Comparison of ENCODE assay signal across 33 mouse cellular contexts in genomic region chr1:161139496-161139895, GRCm38 (mm10). TPM values are rescaled to one million over a fixed set of nuclear protein-coding genes. Genes with fewer than 3 reads are reported as not detected.
DNase-seq lines count a peak whose midpoint lies in the region; ATAC-seq and TF ChIP-seq lines count a peak whose summit lies in the region.
"Had no signal": no experiment of that assay in that cellular context is flagged by ENCODE, and none has a peak within 500 bp of the region (broad histone marks: within the 10 kb centered on the region; RNA-seq: fewer than 3 reads in every experiment).

No protein-coding gene starts in this region.

- no peaks in the 10 kb centered on the region for H3K79me2 ChIP-seq in MEL (ENCODE audit: control insufficient read depth, insufficient read depth, low read length, poor library complexity)

- no peak overlapping the region for H3K27ac ChIP-seq in MEL (ENCODE audit: control insufficient read depth, low read depth, low read length)
- H3K27ac ChIP-seq: forebrain, embryonic 13.5 days; hindbrain, embryonic 13.5 days; left cerebral cortex, adult 2 months; limb, embryonic 13.5 days; liver, embryonic 13.5 days; lung, embryonic 15.5 days; midbrain, embryonic 13.5 days had no signal

- no peak for TF ChIP-seq RAD21 in MEL (IDR thresholded peaks at IDR 0.05; ENCODE audit: low read depth, low read length)

- peak; percentile 6 for DNase-seq in lung, postnatal 36 days
- DNase-seq in lung, adult 18-20 months, result no peak
- DNase-seq in MEL (ENCODE audit: low read depth, low spot score), result peak; percentile 37
- no peak for DNase-seq in adrenal gland, postnatal 36 days
- DNase-seq in cerebellum, postnatal 25 days, result no peak
- DNase-seq in layer of hippocampus, adult 11-12 months (ENCODE audit: low spot score), result no peak
- DNase-seq: adrenal gland, postnatal 14 days; cerebellum, adult 11-12 months; cerebellum, adult 9-11 months; gastrocnemius, postnatal 14 days; heart, adult 18-20 months; heart, postnatal 4 days; kidney, postnatal 14 days; liver, embryonic 13.5 days; retina, postnatal 1 day; right cerebral cortex, postnatal 25 days; thymus, adult 2 months; thymus, postnatal 4 days had no signal

- TF ChIP-seq EP300 in MEL (IDR thresholded peaks at IDR 0.05; ENCODE audit: low read depth in 1 of 2, low read length in 2 of 2), result no peak

- TF ChIP-seq POLR2A in MEL (IDR thresholded peaks at IDR 0.05; ENCODE audit: control insufficient read depth in 1 of 2, insufficient read depth in 1 of 2, low read depth in 1 of 2, low read length in 2 of 2, poor library complexity in 1 of 2), result no peak

- H3K27me3 ChIP-seq in MEL (ENCODE audit: control insufficient read depth in 1 of 2, insufficient read depth in 2 of 2, low read length in 2 of 2), result no peaks in the 10 kb centered on the region; a peak in 2 of 4 replicates
- H3K27me3 ChIP-seq: hindbrain, embryonic 13.5 days; limb, embryonic 13.5 days; midbrain, embryonic 13.5 days had no signal

- H3K4me3 ChIP-seq in MEL (ENCODE audit: control insufficient read depth in 1 of 2, insufficient read depth in 1 of 2, low read depth in 2 of 2, low read length in 2 of 2), result no peak overlapping the region
- H3K4me3 ChIP-seq: forebrain, embryonic 13.5 days; hindbrain, embryonic 13.5 days; left cerebral cortex, adult 2 months; limb, embryonic 13.5 days; liver, embryonic 13.5 days; lung, embryonic 15.5 days; midbrain, embryonic 13.5 days had no signal

- peak; percentile 89 for ATAC-seq in megakaryocyte progenitor cell, adult 5-6 weeks (replicated peaks; ENCODE audit: poor library complexity)
- ATAC-seq: forebrain, embryonic 13.5 days; midbrain, embryonic 13.5 days had no signal

- no peak for TF ChIP-seq CTCF in MEL (IDR thresholded peaks at IDR 0.05 in 2 of 3, conservative IDR thresholded peaks at IDR 0.05 in 1 of 3; ENCODE audit: control insufficient read depth in 1 of 3, insufficient read depth in 1 of 3, low read depth in 2 of 3, low read length in 3 of 3, poor library complexity in 1 of 3, severe bottlenecking in 1 of 3)

- peaks cover 0 to 2% of the 10 kb centered on the region in 2 experiments; a peak in 1 of 4 replicates for H3K36me3 ChIP-seq in MEL (ENCODE audit: control insufficient read depth in 1 of 2, insufficient read depth in 2 of 2, low read length in 2 of 2)
- H3K36me3 ChIP-seq: G1E; hindbrain, embryonic 13.5 days; limb, embryonic 13.5 days; liver, embryonic 13.5 days; lung, embryonic 15.5 days; midbrain, embryonic 13.5 days had no signal

- no peaks in the 10 kb centered on the region for H3K9me3 ChIP-seq in MEL (replicated peaks; ENCODE audit: insufficient read depth, low read length)
- H3K9me3 ChIP-seq: forebrain, embryonic 13.5 days; G1E; hindbrain, embryonic 13.5 days; limb, embryonic 13.5 days; liver, embryonic 13.5 days; lung, embryonic 15.5 days; midbrain, embryonic 13.5 days had no signal

- 0 out of 4 replicates have a peak, but pooled peaks cover 0 to 2% of the 10 kb centered on the region in 2 experiments for H3K4me1 ChIP-seq in MEL (ENCODE audit: control insufficient read depth in 1 of 2, insufficient read depth in 2 of 2, low read length in 2 of 2)
- H3K4me1 ChIP-seq: forebrain, embryonic 13.5 days; limb, embryonic 13.5 days had no signal

- H3K9ac ChIP-seq in MEL (ENCODE audit: control insufficient read depth, low read depth, low read length, poor library complexity, severe bottlenecking), result no peak overlapping the region
- H3K9ac ChIP-seq: forebrain, embryonic 13.5 days; hindbrain, embryonic 13.5 days; limb, embryonic 13.5 days; liver, embryonic 13.5 days; lung, embryonic 15.5 days; midbrain, embryonic 13.5 days had no signal

TF ChIP-seq in MEL, 35 proteins besides CTCF, POLR2A, EP300 and RAD21:
- TF ChIP-seq POLR2AphosphoS5 (IDR thresholded peaks at IDR 0.05; ENCODE audit: borderline replicate concordance, low read depth, low read length) (no peak), MAZ (IDR thresholded peaks at IDR 0.05; ENCODE audit: low read depth, low read length) (no peak), MYB (IDR thresholded peaks at IDR 0.05; ENCODE audit: low read depth, low read length) (no peak), ELF1 (IDR thresholded peaks at IDR 0.05; ENCODE audit: low read depth, low read length) (peak; percentile 38; the same call in 1 of the 2 replicates), ZMIZ1 (IDR thresholded peaks at IDR 0.05; ENCODE audit: low read depth, low read length) (no peak)

RNA-seq across cellular contexts. Expression of gene Ankrd45, which starts 3.0 kb away (rescaled TPM):
- not detected in 2 replicates for total RNA-seq in MEL (2012; rRNA removed)
- polyA plus RNA-seq in MEL (2012; ENCODE audit: insufficient read depth in 1 of 2, insufficient read length in 2 of 2, low read depth in 1 of 2, low replicate concordance in 2 of 2, missing spikeins in 1 of 2), result not detected
- not detected in 2 replicates for total RNA-seq in megakaryocyte progenitor cell, adult 5-6 weeks (2015)
- not detected in 2 replicates for total RNA-seq in megakaryocyte progenitor cell, adult 5-6 weeks (2017)
- 1 to 10 TPM; 4.4 to 8.5 TPM for total RNA-seq in adrenal gland, postnatal 36 days (2021)
- total RNA-seq: gastrocnemius, postnatal 14 days; megakaryocyte-erythroid progenitor cell, adult 5-6 weeks had no signal
- polyA plus RNA-seq: G1E had no signal

RNA-seq across cellular contexts. Expression of gene Klhl20, which starts 8.2 kb away (rescaled TPM):
- total RNA-seq in MEL (2012; rRNA removed), result 3.6 and 3.7 TPM in 2 replicates
- polyA plus RNA-seq in MEL (2012; ENCODE audit: insufficient read depth in 1 of 2, insufficient read length in 2 of 2, low read depth in 1 of 2, low replicate concordance in 2 of 2, missing spikeins in 1 of 2), result 1 to 10 TPM in 1 of 2 experiments, not detected in 1; 7.8 TPM
- 25.4 and 31.6 TPM in 2 replicates for total RNA-seq in megakaryocyte progenitor cell, adult 5-6 weeks (2015)
- total RNA-seq in megakaryocyte progenitor cell, adult 5-6 weeks (2017), result 14.2 and 19.9 TPM in 2 replicates
- 10 to 100 TPM; 15.9 to 16.7 TPM for total RNA-seq in adrenal gland, postnatal 36 days (2021)

RNA-seq across cellular contexts. Expression of gene Tex50, which starts 19.6 kb away (rescaled TPM):
- not detected in 2 replicates for total RNA-seq in MEL (2012; rRNA removed)
- not detected for polyA plus RNA-seq in MEL (2012; ENCODE audit: insufficient read depth in 1 of 2, insufficient read length in 2 of 2, low read depth in 1 of 2, low replicate concordance in 2 of 2, missing spikeins in 1 of 2)
- not detected in 2 replicates for total RNA-seq in megakaryocyte progenitor cell, adult 5-6 weeks (2015)
- total RNA-seq in megakaryocyte progenitor cell, adult 5-6 weeks (2017), result not detected in 2 replicates
- not detected for total RNA-seq in adrenal gland, postnatal 36 days (2021)
- total RNA-seq: adrenal gland, postnatal 14 days; G1E; gastrocnemius, postnatal 14 days; heart, adult 18-20 months; heart, postnatal 4 days; layer of hippocampus, adult 18-20 months; layer of hippocampus, postnatal 14 days; left cerebral cortex, adult 2 months; left cerebral cortex, postnatal 25 days; megakaryocyte-erythroid progenitor cell, adult 5-6 weeks had no signal
- polyA plus RNA-seq: C2C12; embryonic facial prominence, embryonic 11.5 days; G1E; intestine, postnatal 0 days; liver, embryonic 13.5 days; lung, embryonic 15.5 days; thymus, adult 2 months had no signal

Comparison
In these comparisons a context has a peak if more than half of its experiments do, and no peak if none do; other contexts are left out.
1. DNase-seq: peak in lung, postnatal 36 days (single experiment) and MEL (single experiment); none in lung, adult 18-20 months (0 of 2), adrenal gland, postnatal 36 days (0 of 2), cerebellum, postnatal 25 days (0 of 2) and layer of hippocampus, adult 11-12 months (single experiment).